Mouse (Mus musculus) spleen, adult 18-20 months (tissue): Measurements from ENCODE around the gene C2cd5.

Source experiments
- DNase-seq, 2 experiments: peaks; one replicate each; pipeline ENCODE4 v3.0.0; 2022; ENCODE audit warnings: mixed read lengths in 2 of 2

C2cd5 gene

DNA sequence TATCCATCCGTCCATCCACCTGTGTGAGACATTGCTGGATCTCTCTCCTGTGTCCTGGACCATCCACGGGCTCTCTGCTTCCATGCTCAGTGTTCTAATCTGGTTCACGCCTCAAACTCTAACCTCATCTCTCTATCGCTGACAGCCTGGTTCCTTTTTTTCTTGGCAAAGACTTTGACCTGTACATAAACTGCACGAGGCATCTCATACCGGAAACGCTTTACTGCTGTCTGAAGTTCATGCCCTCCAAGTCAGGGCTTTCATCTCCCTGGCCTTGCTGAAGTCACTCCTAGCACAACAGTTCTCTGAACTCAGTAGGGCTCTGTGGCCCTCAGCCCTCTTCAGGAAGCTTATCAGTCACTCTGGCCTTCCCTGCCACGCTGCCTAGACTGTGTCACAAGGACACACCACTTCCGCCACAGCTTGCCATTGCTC, 15.1 kb upstream of the C2cd5 start:
- peak; percentile 30 to 31 for DNase-seq

DNA sequence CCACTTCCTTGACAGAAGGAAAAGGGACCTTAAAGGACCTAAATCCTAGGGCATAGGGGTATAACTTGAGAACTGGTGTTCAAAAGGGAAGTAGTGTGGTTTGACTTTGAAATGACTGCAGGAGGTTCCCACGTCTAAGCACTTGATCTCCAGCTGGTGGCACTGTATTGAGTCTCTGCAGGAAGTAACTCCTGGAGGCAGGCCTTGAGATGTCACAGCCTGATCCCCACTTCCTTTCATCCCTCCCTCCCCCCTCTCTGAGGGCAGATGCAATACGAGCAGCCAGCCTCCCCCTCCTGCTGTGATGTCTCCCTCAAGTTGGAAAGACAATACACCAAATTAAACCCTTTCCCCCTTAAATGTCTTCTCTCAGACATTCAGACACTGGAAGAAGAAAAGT, 14.6 kb upstream of the C2cd5 start:
- peak; percentile 43 to 50 for DNase-seq

DNA sequence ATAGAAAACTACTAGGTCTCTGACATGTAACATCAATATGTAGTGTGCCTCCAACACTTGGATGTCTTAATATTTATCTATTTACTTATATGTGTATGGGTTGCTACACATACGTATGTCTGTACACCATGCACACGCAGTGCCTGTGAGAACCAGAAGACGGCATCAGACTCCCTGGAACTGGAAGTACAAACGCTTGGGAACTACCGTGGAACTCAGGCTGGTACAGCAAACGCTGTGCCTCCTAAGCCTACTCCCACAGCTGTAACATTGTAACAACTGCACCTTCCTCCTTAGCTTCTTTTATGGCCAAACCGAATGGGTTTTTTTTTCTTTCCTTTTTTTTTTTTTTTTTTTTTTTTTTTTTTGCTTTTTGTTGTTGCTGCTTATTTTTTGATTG, 10.4 kb upstream of the C2cd5 start:
- no peak for DNase-seq

DNA sequence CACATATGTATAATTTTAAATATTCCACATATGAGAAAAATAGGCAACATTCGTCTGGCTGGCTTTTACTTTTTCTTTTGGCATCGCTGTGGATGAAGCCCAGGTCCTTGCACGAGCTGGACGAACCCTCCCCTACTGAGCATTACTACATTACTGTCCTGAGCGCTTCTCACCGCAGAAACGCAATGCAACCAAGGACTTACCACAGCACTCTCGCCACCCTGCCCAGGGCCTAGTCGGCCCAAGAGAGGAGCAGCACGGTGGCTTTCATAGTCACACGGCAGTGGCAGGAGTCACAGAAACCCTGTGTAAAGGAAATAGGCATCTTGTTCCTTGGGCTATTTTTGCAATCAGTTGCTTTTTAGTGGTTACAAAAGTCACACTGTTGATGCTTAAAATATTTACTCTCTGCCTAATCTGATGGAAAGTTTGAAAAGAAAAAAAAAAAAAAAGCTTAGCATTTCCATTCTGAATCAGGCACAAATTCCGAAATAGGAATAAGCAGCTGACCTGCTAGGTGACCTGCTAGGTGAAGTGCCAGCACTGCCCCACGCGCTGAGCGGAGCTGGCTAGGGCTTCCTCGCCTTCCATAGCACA, 9.8 kb upstream of the C2cd5 start:
- DNase-seq = no peak

DNA sequence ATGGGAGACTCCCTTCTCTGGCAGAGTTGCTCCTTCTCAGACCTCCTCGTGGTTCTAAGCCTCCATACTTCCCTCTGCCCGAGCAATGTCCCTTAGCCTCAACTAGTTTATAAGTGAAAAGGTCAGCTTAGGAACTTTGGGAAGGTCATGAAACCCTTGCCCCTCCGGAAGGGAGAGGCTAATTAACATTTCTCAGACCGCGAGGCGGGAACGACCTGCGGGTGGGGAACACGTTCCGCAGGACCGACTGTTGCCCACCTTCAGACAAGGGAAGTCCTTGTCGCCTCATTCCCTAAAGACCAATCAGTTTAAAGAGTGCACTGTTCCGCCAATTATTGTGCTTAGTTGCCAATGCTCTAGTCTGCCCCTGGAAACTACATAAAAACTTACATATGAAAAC, 8.1 kb upstream of the C2cd5 start:
- no peak for DNase-seq

DNA sequence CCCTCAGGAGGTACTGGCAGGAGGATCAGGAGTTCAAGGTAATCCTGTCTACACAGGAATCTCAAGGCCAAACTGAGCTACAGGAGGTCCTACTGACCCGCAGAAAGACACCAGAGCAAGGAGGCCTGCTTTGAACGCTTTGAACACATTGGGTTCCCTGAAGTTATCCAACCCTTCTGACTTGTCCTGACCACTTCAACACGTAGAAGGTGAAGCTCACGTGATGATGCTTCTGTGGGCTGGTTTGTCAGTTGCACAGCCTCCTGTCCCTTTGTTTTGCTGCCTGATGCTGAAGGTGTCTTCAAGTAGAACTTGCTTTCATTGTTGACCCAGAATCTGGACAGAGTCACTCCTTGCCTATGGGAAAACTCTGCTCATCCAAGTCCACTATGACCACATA, 7.7 kb upstream of the C2cd5 start:
- no peak for DNase-seq

DNA sequence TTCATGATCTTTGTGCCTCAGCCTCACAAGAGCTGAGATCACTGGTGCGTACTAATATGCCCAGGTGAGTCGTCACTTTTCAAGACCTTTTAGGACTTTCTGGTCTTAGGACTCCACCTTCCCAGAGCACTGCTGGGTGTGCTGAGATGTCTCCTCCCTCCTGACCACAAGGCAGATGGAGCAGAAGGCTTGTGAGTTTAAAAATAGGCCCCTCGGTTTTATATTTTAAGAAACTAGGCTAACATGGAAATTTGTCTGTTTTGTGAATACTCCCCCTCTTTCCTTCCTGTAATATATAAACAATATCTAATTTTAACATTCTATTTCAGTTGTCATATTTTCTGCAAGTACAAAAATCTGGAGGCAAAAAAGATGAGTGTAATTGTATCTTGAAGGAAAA, 5.8 kb upstream of the C2cd5 start:
- DNase-seq = no peak

DNA sequence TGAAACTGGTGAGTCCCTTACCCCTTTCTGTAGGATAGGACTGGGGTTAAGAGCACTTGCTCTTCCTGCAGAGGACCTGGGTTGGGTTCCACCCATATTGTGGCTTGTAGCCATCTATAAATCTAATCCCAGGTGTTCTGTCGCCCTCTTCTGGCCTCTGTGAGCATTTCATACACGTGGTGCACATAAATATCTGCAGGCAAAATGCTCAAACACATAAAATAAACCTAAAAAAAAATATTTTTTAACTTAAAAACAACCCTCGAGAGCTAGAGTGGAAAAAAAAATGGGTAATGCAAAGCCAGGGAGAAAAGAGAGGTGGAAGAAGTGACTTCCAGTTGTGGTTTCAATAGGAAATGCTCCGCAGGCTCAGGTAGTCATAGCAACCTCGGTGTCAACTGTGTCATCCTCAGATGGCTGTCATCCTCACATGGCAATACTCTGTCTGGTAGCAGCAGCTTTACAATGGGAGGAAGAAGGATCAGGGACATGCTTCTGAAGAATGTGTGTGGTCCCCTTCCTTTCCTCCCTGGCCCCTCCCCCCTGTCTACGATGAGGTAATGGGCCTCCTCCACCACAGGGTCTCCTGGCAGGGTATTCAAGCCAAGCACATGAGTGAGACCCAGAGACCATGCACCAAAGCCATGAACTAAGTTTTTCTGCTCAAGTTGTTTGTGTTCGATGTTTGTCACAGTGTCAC, 4.2 kb upstream of the C2cd5 start:
- DNase-seq = no peak

DNA sequence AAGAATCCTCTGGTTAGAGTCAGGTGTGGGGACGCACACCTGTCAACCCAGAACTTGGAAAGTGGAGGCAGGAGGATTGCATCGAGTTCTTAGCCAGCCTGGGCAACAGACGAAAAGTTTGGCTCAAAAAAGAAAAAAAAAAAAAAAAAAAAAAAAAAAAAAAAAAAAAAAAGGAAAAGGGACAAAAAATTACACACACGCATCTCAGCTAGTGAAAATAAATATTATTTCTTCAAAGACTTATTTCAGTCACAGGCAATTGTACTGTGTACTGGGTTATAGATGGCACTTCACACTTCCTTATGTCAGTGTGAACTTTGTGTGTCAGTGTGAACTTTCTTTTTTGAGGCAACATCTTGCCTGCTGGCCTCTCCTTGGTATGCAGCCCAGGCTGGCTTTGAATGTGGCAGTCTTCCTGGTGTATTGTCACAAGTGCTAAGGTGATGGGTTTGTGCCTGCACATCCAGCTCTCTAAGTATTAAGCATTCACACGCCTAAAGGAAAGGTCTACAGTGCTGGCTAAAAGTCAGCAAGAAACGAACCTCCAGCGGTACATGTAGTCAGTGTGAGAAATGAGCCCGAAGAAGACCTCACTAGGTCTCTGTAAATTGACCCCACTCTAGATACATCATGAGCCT, 656 bp upstream of the C2cd5 start:
- no peak for DNase-seq

DNA sequence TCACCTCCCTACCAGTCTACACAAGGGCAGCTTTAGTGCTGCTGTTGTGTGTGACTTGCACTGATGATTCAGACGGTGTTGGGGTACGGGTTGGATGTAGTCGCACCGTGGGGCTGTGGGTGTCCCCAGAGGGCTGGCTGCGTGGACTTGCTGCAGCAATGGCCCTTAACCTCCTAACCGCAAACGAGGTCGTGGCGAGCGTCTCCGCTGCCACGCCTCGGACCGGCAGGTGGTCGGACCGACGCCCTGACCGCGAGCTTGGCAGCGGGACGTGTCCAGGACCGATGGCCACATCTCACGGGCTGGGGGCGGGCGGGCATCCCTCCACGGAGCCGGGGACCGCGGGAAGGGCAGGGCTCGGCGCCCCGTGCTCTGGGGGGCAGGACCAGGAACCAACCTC, 660 bp downstream of the C2cd5 start:
- peak in 1 of 2 experiments; percentile 43 for DNase-seq

DNA sequence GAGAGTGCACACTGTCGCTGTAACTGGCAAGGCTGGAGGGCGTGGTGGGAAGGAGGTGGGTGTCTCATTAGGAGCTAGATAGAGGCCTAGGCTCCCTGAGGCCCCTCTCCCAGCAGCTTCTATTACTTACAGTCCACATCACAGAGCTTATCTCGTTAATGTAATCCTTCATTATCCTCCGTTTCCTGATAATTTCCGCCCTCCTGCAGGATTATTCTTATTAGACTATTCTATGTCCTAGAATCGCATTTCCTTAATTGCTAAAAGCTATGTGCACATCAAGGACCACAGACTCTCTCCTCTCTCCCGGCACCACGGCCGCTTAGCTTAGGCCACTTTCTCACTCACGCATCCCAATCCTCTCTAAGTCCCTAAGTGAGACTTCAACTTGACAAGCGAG, 4.8 kb downstream of the C2cd5 start:
- DNase-seq = no peak

DNA sequence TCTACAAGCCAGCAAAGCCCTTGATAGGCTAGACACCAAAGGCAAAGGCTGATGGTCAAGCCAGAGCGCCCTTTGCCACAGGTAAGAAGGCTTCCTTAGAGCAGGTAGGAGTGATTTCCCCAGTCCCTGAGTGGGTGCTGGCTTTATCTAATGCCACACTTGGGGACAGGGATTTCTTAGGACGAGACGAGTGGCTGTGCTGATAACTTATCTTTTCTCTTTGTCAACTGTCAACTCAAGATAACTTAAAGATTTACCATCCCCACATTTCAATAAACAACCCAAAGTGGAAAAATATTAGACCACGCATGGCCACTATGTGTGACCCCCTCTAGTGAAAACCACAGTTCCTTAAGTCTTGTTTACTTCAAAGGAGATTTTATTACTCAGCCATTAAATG, 7.1 kb downstream of the C2cd5 start:
- DNase-seq = no peak

DNA sequence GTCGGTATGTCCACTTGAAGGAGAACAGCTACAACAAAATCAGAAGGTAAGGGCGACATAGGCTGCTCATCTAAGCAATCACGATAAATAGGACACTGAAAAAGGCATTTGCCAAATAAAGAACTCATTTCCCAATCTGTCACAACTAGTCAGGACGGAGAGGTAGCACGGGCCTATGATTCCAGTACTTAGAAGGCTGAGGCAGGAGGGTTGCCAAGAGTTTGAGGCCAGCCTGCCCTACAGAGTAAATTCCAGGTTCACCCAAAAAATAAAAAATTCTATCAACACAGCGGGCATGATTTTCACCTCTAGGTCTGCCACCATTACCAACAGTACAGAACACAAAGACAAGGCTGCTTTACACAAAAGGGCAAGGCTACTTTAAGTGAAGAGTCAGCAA, 8.9 kb downstream of the C2cd5 start:
- DNase-seq = no peak

DNA sequence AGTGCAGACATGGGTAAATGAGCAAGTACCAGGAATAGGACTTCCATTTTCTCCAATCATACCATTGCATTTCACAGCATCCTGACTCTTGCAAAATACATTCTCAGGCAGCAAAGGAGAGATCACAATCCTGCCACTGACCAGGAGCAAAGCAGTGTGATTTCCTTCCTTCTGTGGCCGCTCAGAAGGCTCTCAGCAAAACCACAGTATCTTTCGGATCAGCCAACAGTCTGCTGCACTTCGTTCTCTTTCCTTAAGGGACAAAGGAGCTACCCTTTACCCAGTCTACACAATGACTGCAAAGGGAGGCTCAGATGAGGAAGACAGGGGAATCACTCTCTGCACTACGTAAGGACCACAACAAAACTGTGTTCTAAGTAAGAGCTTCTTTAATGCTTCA, 12.6 kb downstream of the C2cd5 start:
- DNase-seq = no peak

DNA sequence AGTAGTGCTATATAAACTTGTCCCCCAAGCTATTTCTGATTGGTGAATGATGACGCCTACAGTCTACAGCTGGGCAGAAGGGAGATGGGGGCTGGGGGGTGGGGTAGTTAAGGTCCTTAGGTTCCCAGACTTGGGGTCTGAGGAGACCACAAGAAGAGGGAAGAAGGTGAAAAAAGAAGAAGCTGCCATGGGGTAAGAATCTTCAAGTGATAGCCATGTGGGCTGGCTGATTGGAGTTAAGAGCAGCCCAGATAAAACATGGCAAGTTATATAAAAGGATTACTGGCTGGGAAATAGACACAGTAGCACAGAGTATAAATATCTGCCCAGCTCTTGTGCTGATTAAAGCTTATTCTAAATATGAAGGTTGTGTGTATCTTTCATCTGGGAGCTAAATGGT, 14.0 kb downstream of the C2cd5 start:
- DNase-seq = no peak

DNA sequence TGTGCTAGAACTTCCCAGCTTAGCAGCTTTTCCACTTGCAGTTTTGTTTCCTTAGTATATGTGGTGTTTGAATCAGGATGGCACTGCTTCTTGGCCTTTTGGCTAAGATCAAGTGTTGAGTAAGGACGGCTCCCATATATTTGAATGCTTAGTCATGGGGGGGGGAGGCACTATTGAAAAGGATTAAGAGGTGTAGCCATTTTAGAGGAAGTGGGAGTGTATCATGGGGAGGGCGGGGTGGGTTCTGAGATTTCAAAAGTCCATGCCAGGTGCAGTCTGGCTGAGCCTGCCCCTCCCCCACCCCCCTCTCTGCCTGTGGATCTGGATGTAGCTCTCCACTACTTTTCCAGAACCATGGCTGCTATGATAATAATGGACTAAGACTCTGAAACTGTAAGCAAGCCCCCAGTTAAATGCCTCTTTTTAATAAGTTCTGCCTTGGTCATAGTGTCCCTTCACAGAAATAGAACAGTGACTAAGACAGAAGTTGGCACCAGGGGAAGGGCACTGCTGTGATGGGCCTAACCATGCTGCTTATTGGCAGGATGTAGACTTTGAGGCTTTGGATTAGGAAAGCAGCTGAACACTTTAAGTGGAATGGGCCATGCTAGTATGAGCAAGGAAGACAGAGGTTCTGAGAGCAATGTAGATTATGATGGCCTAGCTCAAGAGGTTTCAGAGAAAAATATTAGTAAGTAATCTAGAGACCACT, 15.5 kb downstream of the C2cd5 start:
- DNase-seq = no peak

DNA sequence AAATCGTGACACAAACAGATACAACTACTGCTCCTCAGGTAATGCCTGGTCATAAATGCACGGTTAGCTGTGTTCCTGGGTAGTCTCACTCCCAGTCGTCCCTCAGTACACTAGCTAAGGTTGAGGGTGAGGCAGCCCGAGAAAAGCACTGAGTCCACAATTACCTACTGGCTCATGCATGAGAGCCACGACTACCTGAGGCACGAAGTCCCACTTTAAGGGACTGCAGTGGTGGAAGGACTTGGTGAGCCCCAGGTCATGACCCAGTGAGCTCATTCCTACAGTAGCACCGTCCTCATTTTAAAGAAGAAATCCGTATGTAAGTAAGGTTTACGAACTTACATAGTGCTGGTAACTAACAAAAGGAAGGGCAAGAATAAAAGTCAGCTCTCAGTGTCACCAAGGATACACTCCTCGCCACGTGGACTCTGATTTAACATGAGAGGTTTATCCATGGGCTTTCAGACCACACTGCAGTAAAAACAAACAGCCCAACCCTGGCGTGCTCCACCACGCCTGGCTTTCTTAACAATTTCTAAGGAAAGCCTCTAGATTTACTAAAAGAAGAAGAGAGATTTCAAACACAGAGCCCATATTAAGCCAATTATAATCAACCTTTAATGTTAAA, 18.3 kb downstream of the C2cd5 start:
- no peak for DNase-seq

DNA sequence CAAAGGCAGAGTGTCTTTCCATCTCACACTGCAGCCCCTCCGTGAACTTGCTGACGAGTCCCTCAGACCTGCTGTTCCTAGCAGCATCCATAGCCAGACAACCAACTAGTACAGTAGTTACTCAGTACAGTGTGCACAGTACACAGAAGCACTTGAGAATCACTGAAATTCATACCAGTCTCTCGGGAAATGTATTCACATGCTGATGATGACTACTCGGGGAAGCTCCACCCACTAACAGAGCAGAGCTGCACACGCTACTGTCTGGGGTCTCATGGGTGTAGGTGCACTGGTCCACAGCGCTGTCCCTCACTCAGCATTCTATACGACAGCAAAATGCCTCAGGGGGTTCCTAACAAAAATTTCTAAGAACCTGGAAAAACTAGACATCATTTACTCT, 19.2 kb downstream of the C2cd5 start:
- DNase-seq = no peak

DNA sequence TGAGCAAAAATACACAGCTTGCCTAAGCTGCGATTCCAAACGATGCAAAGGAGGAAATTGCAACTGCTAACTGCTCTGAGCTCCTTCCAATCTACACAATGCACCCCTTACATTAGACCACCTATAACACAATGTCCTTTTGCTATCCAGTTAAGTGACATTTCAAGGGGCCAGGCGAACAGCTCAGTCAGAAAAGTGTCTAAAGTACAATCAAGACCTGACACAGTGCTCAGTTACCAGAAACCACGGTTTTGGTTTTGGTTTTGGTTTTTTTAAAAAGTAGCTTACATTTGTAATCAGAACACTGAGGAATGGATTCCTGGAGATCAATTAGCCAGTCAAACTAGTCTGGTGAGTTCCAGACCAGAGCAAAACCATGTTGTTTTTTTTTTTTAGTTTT, 20.8 kb downstream of the C2cd5 start:
- DNase-seq = no peak

DNA sequence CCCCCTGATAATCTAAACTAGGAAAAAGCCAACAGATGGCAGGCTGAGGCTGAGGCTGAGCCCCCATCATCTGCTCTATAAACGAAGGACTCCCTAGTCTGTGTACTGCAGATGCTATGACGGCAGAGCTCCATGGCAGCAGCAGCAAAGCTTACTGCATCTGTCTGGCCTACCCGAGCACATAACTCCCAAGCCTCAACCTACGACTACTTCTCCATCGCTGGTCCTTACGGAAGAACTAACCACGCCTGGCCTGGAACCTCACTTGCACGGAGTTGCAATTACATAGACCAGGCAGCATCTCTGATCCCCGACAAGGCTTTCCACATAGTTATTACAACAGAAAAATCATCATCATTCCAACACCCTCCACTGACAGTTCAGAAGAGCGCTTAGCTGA, 23.5 kb downstream of the C2cd5 start:
- no peak for DNase-seq

DNA sequence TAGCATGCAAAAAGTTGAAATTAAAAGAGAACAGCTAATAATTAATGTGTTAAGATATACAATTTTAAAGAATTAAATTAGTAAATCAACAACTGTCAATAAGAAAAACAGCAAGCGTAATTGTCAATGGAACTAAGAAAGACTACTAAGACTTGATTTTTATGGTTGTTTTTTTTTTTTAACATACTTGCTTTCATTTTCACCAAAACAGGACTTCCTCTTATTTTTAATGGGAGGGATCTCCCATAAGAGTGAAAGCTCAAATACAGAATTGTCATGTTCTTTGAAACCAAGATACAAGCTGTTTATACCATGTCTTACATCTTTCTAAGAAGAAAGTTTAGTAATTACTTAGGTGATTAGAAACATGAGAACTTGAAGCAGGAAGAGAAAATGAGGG, 26.0 kb downstream of the C2cd5 start:
- no peak for DNase-seq

DNA sequence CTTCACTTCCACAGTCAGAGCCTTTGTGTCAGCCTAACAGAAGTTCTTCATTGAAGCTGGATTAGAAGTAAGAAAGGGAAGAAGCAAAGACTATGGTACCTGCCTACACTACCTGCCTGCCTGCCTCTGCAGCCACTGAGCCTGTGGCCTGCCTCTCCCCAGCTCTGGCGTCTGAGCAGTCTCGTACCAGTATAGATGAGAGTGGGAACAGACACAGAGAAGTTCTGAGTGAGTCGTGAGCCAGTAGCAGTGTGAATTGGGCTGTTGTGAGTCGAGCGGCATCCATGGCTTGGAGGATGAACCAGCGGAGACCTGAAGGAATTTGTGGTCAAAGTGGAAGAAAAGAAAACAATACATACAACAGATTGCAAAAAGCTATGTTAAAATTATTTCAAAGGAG, 26.5 kb downstream of the C2cd5 start:
- no peak for DNase-seq

DNA sequence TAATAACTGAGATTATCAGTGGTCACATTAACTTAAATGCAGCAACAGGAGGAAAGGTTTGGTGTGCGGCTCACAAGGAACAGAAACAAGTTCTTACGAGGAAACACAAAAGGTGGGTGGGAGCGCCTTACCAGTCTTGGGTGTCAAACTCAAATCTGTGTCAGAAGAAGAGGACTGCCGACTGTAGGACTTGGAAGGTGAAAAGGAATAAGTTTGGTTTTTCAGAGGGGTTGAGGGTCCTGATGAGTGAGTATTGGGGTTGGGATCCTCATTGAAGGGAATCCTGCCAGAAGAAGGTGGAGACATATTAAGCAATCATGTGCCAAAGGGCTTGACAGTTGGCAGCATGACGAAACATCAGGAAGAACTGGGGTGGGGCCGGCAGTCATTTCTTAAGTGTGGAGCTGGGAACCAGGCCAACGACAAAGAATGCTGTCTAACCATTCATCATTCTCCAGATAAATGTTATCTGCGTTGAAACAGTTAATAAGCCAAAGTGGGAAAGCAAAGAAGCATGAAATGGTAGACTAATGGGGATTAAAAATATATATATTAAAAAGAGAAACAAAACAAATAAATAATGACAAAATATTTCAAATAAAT, 27.4 kb downstream of the C2cd5 start:
- DNase-seq = no peak
